Mouse (Mus musculus) liver, adult 2 months (tissue): ENCODE measurements around the gene 2210016F16Rik.

Experiments
- CTCF ChIP-seq: fragments of 200-500 bp; IDR thresholded peaks from 2 replicates; pipeline ENCODE4 v1.5.1; 2011; ENCODE audit warnings: low read depth, low read length, control low read depth
- POLR2A ChIP-seq: fragments of 200-500 bp; IDR thresholded peaks from 2 replicates; pipeline ENCODE4 v1.6.1; 2011; ENCODE audit warnings: low read length, control low read depth; ENCODE audit not compliant: insufficient read depth; ENCODE audit errors: extremely low read depth

- TF ChIP-seq POLR2A (0 out of 2 replicates have a peak, but pooled peaks have one; percentile 17), CTCF (no peak)
Observed at GRCm38 (mm10) chr13:58384779-58385546, at the start of gene 2210016F16Rik.
